Mouse (Mus musculus) lung, adult 18-20 months (tissue): ENCODE results near the gene Txnrd3.

ENCODE experiments used
- DNase-seq, 2 experiments: peaks; one replicate each; pipeline ENCODE4 v3.0.0; 2022; ENCODE audit warnings: mixed read lengths in 2 of 2

Gene Txnrd3

GRCm38 (mm10) chr6:89643798-89644270 lies at the start of gene Txnrd3:
TSS of gene Txnrd3 (plus strand) at chr6:89643988.
- DNase-seq: peak; percentile 94 to 95

GRCm38 (mm10) chr6:89595018-89595776 lies 48.6 kb upstream of the Txnrd3 start, which contains the start of gene Chchd6:
TSS of gene Chchd6 (minus strand) at chr6:89595652.
- DNase-seq: peak; percentile 94 to 96

- no peak for DNase-seq
Observed at GRCm38 (mm10) chr6:89595777-89596146, 48.0 kb upstream of the Txnrd3 start.

GRCm38 (mm10) chr6:89596510-89596909 lies 47.3 kb upstream of the Txnrd3 start:
- DNase-seq: no peak

GRCm38 (mm10) chr6:89606096-89606495 lies 37.7 kb upstream of the Txnrd3 start:
- DNase-seq: no peak

GRCm38 (mm10) chr6:89607999-89608398 lies 35.8 kb upstream of the Txnrd3 start:
- DNase-seq: no peak

- DNase-seq: no peak
Observed at GRCm38 (mm10) chr6:89613336-89614106, 30.3 kb upstream of the Txnrd3 start.

GRCm38 (mm10) chr6:89614107-89614471 lies 29.7 kb upstream of the Txnrd3 start:
- no peak for DNase-seq

GRCm38 (mm10) chr6:89614596-89615372 lies 29.0 kb upstream of the Txnrd3 start:
- no peak for DNase-seq

GRCm38 (mm10) chr6:89615373-89615755 lies 28.4 kb upstream of the Txnrd3 start:
- no peak for DNase-seq

- no peak for DNase-seq
Observed at GRCm38 (mm10) chr6:89622647-89623046, 21.1 kb upstream of the Txnrd3 start.

- DNase-seq: no peak
Observed at GRCm38 (mm10) chr6:89628045-89628785, 15.6 kb upstream of the Txnrd3 start.

- peak; percentile 83 to 87 for DNase-seq
Observed at GRCm38 (mm10) chr6:89631809-89632562, 11.8 kb upstream of the Txnrd3 start.

GRCm38 (mm10) chr6:89633115-89633514 lies 10.7 kb upstream of the Txnrd3 start:
- DNase-seq: no peak

GRCm38 (mm10) chr6:89634400-89634799 lies 9.4 kb upstream of the Txnrd3 start:
- DNase-seq: no peak

- DNase-seq: no peak
Observed at GRCm38 (mm10) chr6:89637977-89638376, 5.8 kb upstream of the Txnrd3 start.

GRCm38 (mm10) chr6:89639025-89639424 lies 4.8 kb upstream of the Txnrd3 start:
- DNase-seq: peak in 1 of 2 experiments; percentile 20

- peak; percentile 95 to 96 for DNase-seq
Observed at GRCm38 (mm10) chr6:89644271-89645075, 685 bp downstream of the Txnrd3 start.

- DNase-seq: no peak
Observed at GRCm38 (mm10) chr6:89649897-89650296, 6.1 kb downstream of the Txnrd3 start.

- DNase-seq: no peak
Observed at GRCm38 (mm10) chr6:89651770-89652169, 8.0 kb downstream of the Txnrd3 start.

- no peak for DNase-seq
Observed at GRCm38 (mm10) chr6:89655011-89655410, 11.2 kb downstream of the Txnrd3 start.
